Mouse (Mus musculus): ENCODE measurements around the gene Stx8. TPM values are rescaled to one million over a fixed set of nuclear protein-coding genes. Genes with fewer than 3 reads are reported as not detected.
A peak's percentile ranks its signal among the peaks of the same experiment; 100 is the strongest.

Stx8 gene
- polyA plus RNA-seq, 1 experiment from 2014 or later, result 74.1 TPM

DNA sequence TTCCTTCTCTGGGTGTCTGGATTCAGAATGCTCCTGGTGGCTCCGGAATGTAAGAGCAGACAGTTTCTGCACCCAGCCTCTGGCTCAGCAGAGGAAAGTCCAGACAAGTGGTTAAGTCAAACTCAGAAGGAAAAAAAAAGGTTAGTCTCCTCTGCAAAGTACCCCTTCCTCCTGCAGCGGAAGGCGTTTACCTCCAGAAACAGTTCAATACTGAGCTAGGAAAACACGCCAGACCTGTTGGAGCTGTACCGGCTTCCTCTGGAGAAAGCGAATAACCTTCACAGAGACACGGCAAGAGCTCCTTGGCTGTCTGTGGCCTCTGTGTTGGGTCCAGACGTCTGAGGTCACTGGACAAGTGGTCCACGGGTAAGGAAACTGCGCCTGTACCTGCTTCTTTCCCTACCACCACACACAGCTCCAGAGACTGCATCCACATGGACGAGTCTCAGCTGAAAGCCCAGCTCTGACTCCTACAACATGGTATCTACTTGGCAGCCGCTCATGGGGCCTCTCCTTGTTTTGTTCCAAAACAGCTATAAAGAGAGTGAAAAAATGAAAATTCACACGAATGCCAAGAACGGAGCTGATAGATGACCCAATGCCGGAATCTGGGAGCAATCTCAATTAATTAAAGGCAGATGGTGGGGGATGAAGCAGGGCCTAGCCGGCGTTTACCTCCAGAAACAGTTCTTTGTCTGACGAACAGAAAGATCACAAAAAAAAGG lies 263.1 kb downstream of the Stx8 start:
- Histone ChIP-seq H3K4me1 (replicated peaks) (peaks cover 37% of the 10 kb centered on the region), H3K9ac (no peak overlapping the region), H3K27ac (0 out of 2 replicates have a peak overlapping the region, but pooled peaks have one; percentile 30), H3K36me3 (no peaks in the 10 kb centered on the region), H3K9me3 (no peaks in the 10 kb centered on the region), H3K27me3 (peaks cover 45% of the 10 kb centered on the region), H3K4me3 (no peak overlapping the region), H3K4me2 (no peak overlapping the region)
- ATAC-seq (ENCODE audit: low FRiP score), result no peak
- 49% methylated on average over 18 of the region's 18 CpGs for WGBS

DNA sequence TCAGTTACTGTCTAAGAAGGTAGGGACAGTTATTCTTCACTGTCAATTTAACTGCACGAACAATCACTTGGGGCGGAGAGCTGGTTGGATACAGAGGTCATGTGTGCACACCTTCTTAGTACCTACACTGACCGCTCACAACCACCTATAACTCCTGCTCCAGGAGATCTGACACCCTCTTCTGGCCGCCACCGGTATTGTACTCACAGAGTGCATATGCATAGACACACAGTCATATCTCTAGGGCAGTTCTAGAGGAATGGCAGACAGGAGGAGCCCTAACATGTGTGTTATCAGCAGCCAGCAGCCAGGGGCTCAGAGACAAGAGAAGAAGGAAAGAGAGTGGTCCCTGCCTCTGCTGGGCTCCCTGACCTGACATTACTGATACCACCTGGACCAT lies 265.6 kb downstream of the Stx8 start:
- Histone ChIP-seq H3K4me1 (replicated peaks) (peaks cover 33% of the 10 kb centered on the region), H3K9ac (no peak overlapping the region), H3K9me3 (no peaks in the 10 kb centered on the region), H3K27ac (no peak overlapping the region), H3K4me2 (no peak overlapping the region), H3K4me3 (no peak overlapping the region), H3K36me3 (no peaks in the 10 kb centered on the region), H3K27me3 (peaks cover 63% of the 10 kb centered on the region)
- ATAC-seq (ENCODE audit: low FRiP score), result no peak
- WGBS, result 97% methylated on average over 5 of the region's 5 CpGs

DNA sequence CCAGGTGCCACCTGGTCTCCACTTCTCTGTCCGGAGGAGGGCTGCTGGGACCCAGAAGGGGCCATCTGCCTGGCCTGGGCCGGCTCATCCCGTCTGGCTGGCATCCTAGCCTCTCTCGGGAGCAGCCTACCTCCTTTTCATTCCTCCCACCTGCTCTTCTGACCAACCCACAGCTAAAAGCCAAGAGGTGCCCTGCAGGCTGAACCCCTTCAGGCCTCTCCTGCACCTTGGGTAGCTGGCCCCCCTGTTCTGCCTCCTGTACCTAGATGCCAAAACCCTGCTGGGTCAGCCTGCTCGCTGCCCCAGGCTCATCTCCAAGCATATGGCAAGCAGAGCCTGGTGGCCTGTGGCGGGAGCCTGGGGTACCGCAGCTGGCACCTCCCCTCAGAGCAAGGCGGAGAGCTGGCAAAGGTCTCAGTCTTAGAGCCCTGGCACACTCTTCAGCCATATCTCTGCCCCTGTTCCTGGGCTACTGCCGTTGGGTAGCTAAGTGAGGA lies 267.5 kb downstream of the Stx8 start:
- 68% methylated on average over 9 of the region's 9 CpGs for WGBS
- ATAC-seq (ENCODE audit: low FRiP score), result peak; percentile 69
- H3K27me3 ChIP-seq, result peaks cover 72% of the 10 kb centered on the region

DNA sequence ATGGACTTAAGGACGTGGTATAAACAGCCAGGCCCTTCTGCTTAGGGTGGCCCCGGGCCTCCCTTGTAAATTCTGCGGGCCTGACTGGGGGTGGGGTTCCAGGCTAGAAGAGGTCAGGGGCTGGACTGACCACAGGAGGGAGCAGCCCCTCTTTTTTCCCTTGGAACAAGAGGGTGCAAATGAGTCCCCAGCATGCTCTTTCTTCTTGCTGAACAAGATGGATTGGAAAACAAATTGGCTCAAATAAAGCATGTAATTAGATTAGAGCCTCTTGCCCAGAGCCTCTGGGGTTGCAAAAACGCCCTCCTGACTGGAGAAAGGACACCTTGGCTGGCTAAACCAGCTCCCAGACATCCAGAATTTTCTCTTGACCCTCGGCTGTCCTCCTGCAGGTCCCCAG lies 273.8 kb downstream of the Stx8 start:
- Histone ChIP-seq H3K27me3 (peaks cover 74% of the 10 kb centered on the region), H3K4me3 (no peak overlapping the region), H3K36me3 (no peaks in the 10 kb centered on the region), H3K9ac (no peak overlapping the region), H3K4me2 (no peak overlapping the region), H3K9me3 (no peaks in the 10 kb centered on the region), H3K4me1 (replicated peaks) (peaks cover 30% of the 10 kb centered on the region), H3K27ac (no peak overlapping the region)
- WGBS, result 15% methylated on average over 5 of the region's 5 CpGs
- ATAC-seq (ENCODE audit: low FRiP score), result no peak

More for the DNA sequence above, 267.5 kb downstream of the Stx8 start:
- H3K4me2 ChIP-seq, result no peak overlapping the region
- H3K4me3 ChIP-seq, result no peak overlapping the region
- H3K27ac ChIP-seq, result 0 out of 2 replicates have a peak overlapping the region, but pooled peaks have one; percentile 1
- no peaks in the 10 kb centered on the region for H3K9me3 ChIP-seq
- no peaks in the 10 kb centered on the region for H3K36me3 ChIP-seq
- peaks cover 25% of the 10 kb centered on the region for H3K4me1 ChIP-seq (replicated peaks)
- no peak overlapping the region for H3K9ac ChIP-seq

DNA sequence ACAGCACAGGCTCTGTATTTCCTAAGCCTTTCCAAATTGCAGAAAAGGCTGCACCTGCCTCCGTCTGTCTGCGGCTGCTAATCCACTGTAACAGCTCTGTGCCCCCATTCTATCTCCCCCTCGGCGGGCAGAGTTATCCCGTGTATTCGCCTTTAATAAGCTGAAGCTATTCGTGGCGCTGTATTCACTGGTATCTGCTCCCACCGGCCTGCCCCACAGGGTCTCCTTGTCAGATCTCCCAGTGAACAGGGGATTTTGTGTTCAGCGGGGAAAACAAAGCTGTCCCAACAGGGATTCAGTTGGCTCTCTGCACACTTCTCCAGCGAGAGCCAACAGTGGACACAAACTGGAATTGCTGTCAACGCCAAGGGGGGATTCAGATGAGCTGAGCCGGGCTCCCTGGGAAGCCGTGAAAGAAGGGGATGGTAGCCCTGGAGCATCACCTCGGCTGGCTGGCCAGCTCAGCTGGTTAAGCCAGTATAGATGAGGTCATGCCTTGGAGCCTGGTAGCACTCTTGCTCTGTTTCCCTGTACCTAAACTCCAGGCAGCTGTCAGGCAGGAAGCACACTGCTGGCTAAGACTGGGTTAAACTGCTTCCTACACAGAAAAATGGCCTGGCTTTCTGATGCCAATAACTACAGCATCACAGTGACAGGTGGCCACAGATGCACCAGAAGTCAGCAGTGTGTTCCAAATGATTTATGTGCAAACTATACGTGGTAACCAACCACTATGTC lies 278.4 kb downstream of the Stx8 start:
- no peak overlapping the region for H3K4me2 ChIP-seq
- peaks cover 30% of the 10 kb centered on the region for H3K4me1 ChIP-seq (replicated peaks)
- H3K27ac ChIP-seq, result peak overlapping the region; percentile 52
- ATAC-seq (ENCODE audit: low FRiP score), result 0 out of 2 replicates have a peak, but pooled peaks have one; percentile 4
- no peak overlapping the region for H3K4me3 ChIP-seq
- no peak overlapping the region for H3K9ac ChIP-seq
- H3K36me3 ChIP-seq, result no peaks in the 10 kb centered on the region
- peaks cover 63% of the 10 kb centered on the region for H3K27me3 ChIP-seq
- WGBS, result 54% methylated on average over 16 of the region's 16 CpGs
- H3K9me3 ChIP-seq, result no peaks in the 10 kb centered on the region

DNA sequence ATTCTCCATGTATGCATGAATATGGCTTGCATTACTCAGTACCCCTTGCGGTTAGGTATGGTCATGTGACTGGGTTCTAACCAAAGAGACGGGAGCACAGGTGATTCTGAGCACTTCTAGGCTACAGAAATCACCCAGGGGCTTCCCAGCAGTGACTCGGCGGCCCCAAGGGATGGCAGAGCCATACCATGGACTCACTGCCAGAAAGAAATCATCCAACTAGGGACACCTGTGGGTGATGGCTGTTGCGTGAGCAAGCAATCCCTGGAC lies 278.9 kb downstream of the Stx8 start:
- 84% methylated on average over 5 of the region's 5 CpGs for WGBS
- Histone ChIP-seq H3K36me3 (no peaks in the 10 kb centered on the region), H3K4me2 (no peak overlapping the region), H3K27me3 (peaks cover 58% of the 10 kb centered on the region), H3K4me1 (replicated peaks) (peaks cover 26% of the 10 kb centered on the region), H3K27ac (peak overlapping the region; percentile 52; the same call in 1 of the 2 replicates), H3K9me3 (no peaks in the 10 kb centered on the region), H3K9ac (no peak overlapping the region), H3K4me3 (no peak overlapping the region)
- ATAC-seq (ENCODE audit: low FRiP score), result 0 out of 2 replicates have a peak, but pooled peaks have one; percentile 23

DNA sequence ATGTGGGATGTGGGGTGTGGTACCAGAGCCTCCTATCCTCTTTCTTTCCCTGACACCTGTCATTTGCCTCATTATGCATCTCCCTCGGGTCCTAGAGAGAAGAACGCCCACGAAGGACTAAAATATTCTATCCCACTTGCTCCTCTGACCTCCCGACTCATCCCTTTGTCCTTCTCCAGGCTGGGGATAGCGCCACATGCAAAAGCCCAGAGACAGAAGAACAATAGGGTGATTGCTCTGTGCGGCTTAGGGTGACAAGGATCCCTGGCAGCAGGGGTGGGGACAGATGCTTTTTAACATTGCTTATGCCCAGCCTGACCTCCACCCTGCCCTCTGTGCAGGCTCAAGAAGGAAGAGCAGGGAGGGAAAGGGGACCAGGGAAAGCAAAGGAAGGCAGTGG lies 281.9 kb downstream of the Stx8 start:
- H3K27me3 ChIP-seq, result peaks cover 41% of the 10 kb centered on the region; the same call in 1 of the 2 replicates
- no peak overlapping the region for H3K9ac ChIP-seq
- H3K4me2 ChIP-seq, result no peak overlapping the region
- WGBS, result 14% methylated on average over 6 of the region's 6 CpGs
- peaks cover 29% of the 10 kb centered on the region for H3K4me1 ChIP-seq (replicated peaks)
- no peak for ATAC-seq (ENCODE audit: low FRiP score)
- H3K36me3 ChIP-seq, result no peaks in the 10 kb centered on the region
- H3K4me3 ChIP-seq, result no peak overlapping the region
- H3K9me3 ChIP-seq, result no peaks in the 10 kb centered on the region
- H3K27ac ChIP-seq, result no peak overlapping the region

DNA sequence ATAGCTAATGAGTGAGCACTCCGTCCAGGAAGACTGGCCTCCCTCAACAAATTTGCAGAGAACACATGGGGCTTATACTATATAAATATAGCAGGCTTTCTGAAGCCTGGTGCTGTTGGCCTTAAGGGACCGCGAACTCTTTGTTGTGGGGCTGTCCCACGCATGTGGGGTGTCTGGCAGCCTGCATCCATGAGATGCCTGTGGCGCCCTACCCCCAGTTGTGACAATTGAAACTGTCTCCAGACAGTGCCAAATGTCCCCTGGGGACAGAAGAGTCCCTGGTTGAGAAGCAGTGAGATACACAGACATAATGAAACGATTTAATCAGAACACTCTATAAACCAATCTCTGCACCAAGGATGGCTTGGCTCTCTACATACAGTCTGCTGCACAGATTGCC lies 284.1 kb downstream of the Stx8 start:
- no peak overlapping the region for H3K4me3 ChIP-seq
- 48% methylated on average over 6 of the region's 6 CpGs for WGBS
- H3K27me3 ChIP-seq, result peaks cover 42% of the 10 kb centered on the region
- peak overlapping the region; percentile 48; the same call in 1 of the 2 replicates for H3K27ac ChIP-seq
- H3K36me3 ChIP-seq, result no peaks in the 10 kb centered on the region
- H3K9me3 ChIP-seq, result no peaks in the 10 kb centered on the region
- no peak overlapping the region for H3K4me2 ChIP-seq
- no peak overlapping the region for H3K9ac ChIP-seq
- peaks cover 13% of the 10 kb centered on the region for H3K4me1 ChIP-seq (replicated peaks)
- no peak for ATAC-seq (ENCODE audit: low FRiP score)

DNA sequence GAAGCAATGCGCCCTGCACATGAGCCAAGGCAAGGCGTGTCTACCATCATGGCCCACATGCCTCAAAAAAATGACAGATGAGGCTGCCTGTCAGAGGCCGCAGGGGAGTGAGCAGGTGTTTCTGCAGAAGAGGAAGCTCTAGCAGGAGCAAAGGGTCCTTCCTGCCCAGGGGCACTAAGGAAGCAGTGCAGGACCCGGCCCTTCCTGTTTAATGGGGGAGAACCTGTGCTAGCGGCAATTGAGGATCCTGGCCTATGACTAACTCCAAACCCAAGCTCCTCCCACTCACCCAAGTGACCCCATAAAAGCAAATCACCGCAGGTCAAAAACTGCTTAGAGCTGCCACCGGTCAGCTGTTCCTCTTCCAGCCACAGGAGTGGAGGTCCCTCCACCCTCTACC lies 287.5 kb downstream of the Stx8 start:
- no peak overlapping the region for H3K27ac ChIP-seq
- no peak overlapping the region for H3K4me2 ChIP-seq
- peaks cover 8% of the 10 kb centered on the region for H3K4me1 ChIP-seq (replicated peaks)
- no peaks in the 10 kb centered on the region for H3K9me3 ChIP-seq
- H3K27me3 ChIP-seq, result peaks cover 21% of the 10 kb centered on the region; the same call in 1 of the 2 replicates
- no peaks in the 10 kb centered on the region; the same call in 1 of the 2 replicates for H3K36me3 ChIP-seq
- H3K9ac ChIP-seq, result no peak overlapping the region
- 91% methylated on average over 7 of the region's 7 CpGs for WGBS
- H3K4me3 ChIP-seq, result no peak overlapping the region
- no peak for ATAC-seq (ENCODE audit: low FRiP score)

Small RNA genes lying within 50 kb of the gene (microRNA-seq; reads per million reads assigned to microRNA genes)
- not detected for gene Mir6406

Other genes with a start within 250 kb of the Stx8 start
- gene Glp2r, start 195.0 kb upstream of the Stx8 start, polyA plus RNA-seq (2015; fragmentation: Nextera tagmentation; extraction: Ambion mirVana), result not detected in 2 replicates
- gene Gsg1l2, start 191.6 kb upstream of the Stx8 start, polyA plus RNA-seq (2015; fragmentation: Nextera tagmentation; extraction: Ambion mirVana), result not detected in 2 replicates
- gene Dhrs7c, start 168.0 kb upstream of the Stx8 start, polyA plus RNA-seq (2015; fragmentation: Nextera tagmentation; extraction: Ambion mirVana), result not detected in 2 replicates
- gene Usp43, start 44.0 kb upstream of the Stx8 start, polyA plus RNA-seq (2015; fragmentation: Nextera tagmentation; extraction: Ambion mirVana), result 0.38 and 0.53 TPM in 2 replicates
- gene Cfap52, start 542 bp upstream of the Stx8 start, polyA plus RNA-seq (2015; fragmentation: Nextera tagmentation; extraction: Ambion mirVana), result 4.0 and 6.7 TPM in 2 replicates

Measured in hindbrain, embryonic 13.5 days (tissue).